Mouse (Mus musculus) kidney, embryonic 15.5 days (tissue): ENCODE results near the gene Dnajc22. TPM values are rescaled to one million over a fixed set of nuclear protein-coding genes. Genes with fewer than 3 reads are reported as not detected.
"Not testable (repeated sequence)": the region's sequence is repeated elsewhere in the genome, so short reads cannot be mapped to it uniquely, and the experiment has no call there.

Experiments
- ATAC-seq: fragments of 200-750 bp; cut with Nextera tagmentation; replicated peaks from 2 replicates; pipeline ENCODE4 v1.8.0; 2017; ENCODE audit warnings: moderate TSS enrichment; ENCODE audit not compliant: low FRiP score
- H3K27ac ChIP-seq: fragments of 300-500 bp; sonication (generic); 2 replicates; pipeline ENCODE4 v1.5.1; 2015; ENCODE audit warnings: mild to moderate bottlenecking, inconsistent platforms
- H3K27me3 ChIP-seq: fragments of 300-500 bp; sonication (generic); 2 replicates; pipeline ENCODE4 v1.6.1; 2015; ENCODE audit warnings: inconsistent platforms
- H3K36me3 ChIP-seq: fragments of 300-500 bp; sonication (generic); 2 replicates; pipeline ENCODE4 v1.6.1; 2015; ENCODE audit warnings: inconsistent platforms
- H3K4me1 ChIP-seq: fragments of 300-500 bp; sonication (generic); 2 replicates; pipeline ENCODE4 v1.6.1; 2015; ENCODE audit warnings: inconsistent platforms
- H3K4me2 ChIP-seq: fragments of 300-500 bp; sonication (generic); 2 replicates; pipeline ENCODE4 v1.6.1; 2015; ENCODE audit warnings: moderate library complexity, mild to moderate bottlenecking, inconsistent platforms
- H3K4me3 ChIP-seq: fragments of 300-500 bp; sonication (generic); replicated peaks from 2 replicates; pipeline ENCODE4 v1.5.1; 2015; ENCODE audit warnings: mild to moderate bottlenecking, inconsistent platforms
- H3K9ac ChIP-seq: fragments of 300-500 bp; sonication (generic); 2 replicates; pipeline ENCODE4 v1.6.1; 2015; ENCODE audit warnings: mild to moderate bottlenecking, inconsistent platforms
- H3K9me3 ChIP-seq: fragments of 300-500 bp; sonication (generic); replicated peaks from 2 replicates; pipeline ENCODE4 v1.6.1; 2016; ENCODE audit warnings: inconsistent platforms
- WGBS: fragments of 180-500 bp; shearing (Covaris S2); methylation state at CpG from one replicate; pipeline ENCODE4 v1.1.7; 2015; ENCODE audit warnings: mixed read lengths; 5-methylcytosine and 5-hydroxymethylcytosine counted together
- polyA plus RNA-seq: library from polyadenylated mRNA; unstranded; fragments of >200 nt; fragmentation: Nextera tagmentation; extraction: Ambion mirVana; gene quantifications from 2 replicates; pipeline ENCODE4 v1.2.1, GENCODE M21; 2015

The Dnajc22 gene
- polyA plus RNA-seq, 1 experiment from 2014 or later = 8.8 TPM

DNA sequence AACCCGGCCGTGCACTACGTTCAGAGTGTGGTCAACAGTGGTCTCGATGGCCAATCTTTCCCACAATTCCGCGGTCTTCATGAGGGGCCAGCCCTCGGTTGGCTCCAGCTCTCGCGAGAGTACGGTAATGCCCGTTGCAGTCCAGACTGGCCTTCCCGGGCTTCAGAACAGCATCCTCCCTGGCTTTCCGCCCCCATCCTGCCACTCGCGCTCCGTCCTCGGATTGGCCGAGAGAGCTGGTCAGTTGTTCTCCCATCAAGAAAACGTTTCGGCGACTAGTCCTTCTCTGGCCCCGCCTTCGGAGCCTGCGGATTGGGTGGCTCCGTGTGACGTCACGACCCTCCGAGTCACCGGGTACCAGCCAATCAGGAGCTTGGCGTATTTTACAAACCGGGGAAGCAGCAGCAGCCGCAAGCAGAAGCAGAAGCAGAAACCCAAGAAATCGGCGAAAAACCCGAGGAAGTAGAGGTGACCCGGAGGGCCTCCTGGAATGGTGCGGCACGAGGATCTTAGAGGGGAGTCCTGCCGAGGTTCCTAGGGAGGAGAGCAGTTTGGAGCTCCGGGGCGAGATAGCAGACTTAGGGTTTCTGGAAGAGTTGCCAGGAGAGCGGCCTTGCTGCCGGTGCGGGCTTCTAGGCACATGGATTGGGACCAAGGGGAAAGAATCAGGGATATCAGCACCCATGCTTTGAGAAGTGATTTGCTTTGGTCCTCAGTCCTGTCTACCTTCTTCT lies 18.2 kb upstream of the Dnajc22 start:
- H3K9me3 ChIP-seq = no peaks in the 10 kb centered on the region
- peak overlapping the region; percentile 84 for H3K4me2 ChIP-seq
- WGBS = under 1% methylated on average over 44 of the region's 44 CpGs
- H3K36me3 ChIP-seq = peaks cover 25% of the 10 kb centered on the region
- H3K4me3 ChIP-seq = peak overlapping the region; percentile 80
- no peaks in the 10 kb centered on the region for H3K27me3 ChIP-seq
- peak; percentile 97 for ATAC-seq
- peak overlapping the region; percentile 74 for H3K9ac ChIP-seq
- H3K4me1 ChIP-seq = peaks cover 41% of the 10 kb centered on the region
- H3K27ac ChIP-seq = peak overlapping the region; percentile 99

DNA sequence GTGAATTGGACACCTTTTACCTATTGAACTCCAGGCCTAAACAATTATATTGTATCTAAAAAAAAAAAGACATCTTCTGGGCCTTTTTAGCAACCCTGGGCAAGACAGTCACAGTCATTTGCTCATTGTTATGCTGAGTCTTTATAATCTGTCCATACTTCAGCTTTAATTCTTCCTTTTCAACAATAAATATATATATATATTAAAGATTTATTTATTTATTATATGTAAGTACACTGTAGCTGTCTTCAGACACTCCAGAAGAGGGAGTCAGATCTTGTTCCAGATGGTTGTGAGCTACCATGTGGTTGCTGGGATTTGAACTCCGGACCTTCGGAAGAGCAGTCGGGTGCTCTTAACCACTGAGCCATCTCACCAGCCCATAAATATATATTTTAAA lies 17.0 kb upstream of the Dnajc22 start:
- 91% methylated on average over 3 of the region's 3 CpGs for WGBS
- not testable (repeated sequence) for H3K9me3 ChIP-seq, H3K27me3 ChIP-seq, H3K27ac ChIP-seq, ATAC-seq
- H3K4me1 ChIP-seq = peaks cover 41% of the 10 kb centered on the region
- peaks cover 36% of the 10 kb centered on the region for H3K36me3 ChIP-seq
- H3K4me3 ChIP-seq = peak overlapping the region; percentile 80
- H3K9ac ChIP-seq = peak overlapping the region; percentile 74
- H3K4me2 ChIP-seq = peak overlapping the region; percentile 84

- Histone ChIP-seq H3K27me3 (no peaks in the 10 kb centered on the region), H3K9me3 (no peaks in the 10 kb centered on the region), H3K4me3 (no peak overlapping the region), H3K9ac (peak overlapping the region; percentile 14; the same call in 1 of the 2 replicates), H3K4me1 (peaks cover 41% of the 10 kb centered on the region), H3K27ac (no peak overlapping the region), H3K4me2 (no peak overlapping the region), H3K36me3 (peaks cover 58% of the 10 kb centered on the region)
- no peak for ATAC-seq
- WGBS = 72% methylated on average over 15 of the region's 15 CpGs
Measured at GRCm38 (mm10) chr15:99078181-99078910, 14.6 kb upstream of the Dnajc22 start.

GRCm38 (mm10) chr15:99079804-99080203 lies 13.2 kb upstream of the Dnajc22 start:
- no peak for ATAC-seq
- Histone ChIP-seq H3K27ac (no peak overlapping the region), H3K4me1 (peaks cover 46% of the 10 kb centered on the region), H3K27me3 (peaks cover 7% of the 10 kb centered on the region), H3K36me3 (peaks cover 58% of the 10 kb centered on the region), H3K4me3 (no peak overlapping the region), H3K9ac (no peak overlapping the region), H3K4me2 (no peak overlapping the region), H3K9me3 (no peaks in the 10 kb centered on the region)
- WGBS = 93% methylated on average over 3 of the region's 3 CpGs

- WGBS = 92% methylated on average over 12 of the region's 12 CpGs
- peaks cover 28% of the 10 kb centered on the region for H3K4me1 ChIP-seq
- H3K36me3 ChIP-seq = peaks cover 49% of the 10 kb centered on the region
- peaks cover 32% of the 10 kb centered on the region for H3K27me3 ChIP-seq
- H3K9me3 ChIP-seq = no peaks in the 10 kb centered on the region
- H3K4me2 ChIP-seq = no peak overlapping the region
- H3K9ac ChIP-seq = no peak overlapping the region
- no peak for ATAC-seq
- H3K27ac ChIP-seq = no peak overlapping the region
- no peak overlapping the region for H3K4me3 ChIP-seq
Measured at GRCm38 (mm10) chr15:99082322-99082721, 10.6 kb upstream of the Dnajc22 start.

DNA sequence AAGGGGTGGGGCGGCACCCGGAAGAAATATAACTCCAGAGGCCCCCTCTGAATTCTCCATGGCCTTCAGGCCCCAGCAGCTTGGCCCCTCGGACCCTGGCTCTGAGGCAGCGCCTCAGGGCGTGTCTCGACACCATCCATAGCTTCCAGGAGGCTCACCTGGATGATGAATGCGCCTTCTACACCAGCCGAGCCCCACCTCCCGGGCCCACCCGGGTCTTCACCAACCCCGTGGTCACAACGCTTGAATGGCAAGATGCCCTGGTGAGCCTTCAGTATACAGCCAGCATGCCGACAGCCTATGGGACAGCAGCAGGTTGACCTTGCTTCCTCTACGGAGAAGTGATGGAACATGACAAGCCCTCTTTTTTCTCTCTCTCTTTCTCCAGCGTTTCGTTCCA lies 10.1 kb upstream of the Dnajc22 start:
- 85% methylated on average over 16 of the region's 16 CpGs for WGBS
- H3K4me2 ChIP-seq = no peak overlapping the region

DNA sequence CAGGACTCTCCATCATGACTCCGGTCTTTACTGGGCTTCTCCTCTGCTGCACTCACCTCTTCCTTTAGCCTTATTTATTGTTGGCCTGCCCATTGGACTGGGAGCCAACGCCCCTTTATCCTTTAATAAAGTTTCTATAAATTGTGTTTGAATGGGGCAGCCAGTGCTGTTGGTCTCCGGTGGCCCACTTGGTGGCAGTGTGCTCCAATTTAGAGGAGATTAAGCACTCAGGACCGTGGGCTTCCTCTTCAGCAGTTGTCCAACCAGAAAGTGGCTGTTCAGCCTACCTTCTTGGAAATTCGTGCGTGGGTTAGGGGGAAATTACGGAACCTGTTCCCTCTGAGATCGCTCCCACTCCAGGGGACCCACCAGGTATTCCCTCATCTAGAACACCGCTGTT lies 9.7 kb upstream of the Dnajc22 start:
- no peak for ATAC-seq
- Histone ChIP-seq H3K4me1 (peaks cover 29% of the 10 kb centered on the region), H3K27ac (no peak overlapping the region), H3K36me3 (peaks cover 40% of the 10 kb centered on the region), H3K4me2 (no peak overlapping the region), H3K9ac (no peak overlapping the region), H3K9me3 (no peaks in the 10 kb centered on the region), H3K27me3 (peaks cover 42% of the 10 kb centered on the region), H3K4me3 (no peak overlapping the region)
- 71% methylated on average over 9 of the region's 9 CpGs for WGBS

More for the DNA sequence above, 10.1 kb upstream of the Dnajc22 start:
- Histone ChIP-seq H3K4me1 (peaks cover 28% of the 10 kb centered on the region), H3K9me3 (no peaks in the 10 kb centered on the region), H3K27ac (no peak overlapping the region), H3K36me3 (peaks cover 43% of the 10 kb centered on the region), H3K4me3 (no peak overlapping the region), H3K9ac (no peak overlapping the region), H3K27me3 (peaks cover 38% of the 10 kb centered on the region)
- ATAC-seq = no peak

DNA sequence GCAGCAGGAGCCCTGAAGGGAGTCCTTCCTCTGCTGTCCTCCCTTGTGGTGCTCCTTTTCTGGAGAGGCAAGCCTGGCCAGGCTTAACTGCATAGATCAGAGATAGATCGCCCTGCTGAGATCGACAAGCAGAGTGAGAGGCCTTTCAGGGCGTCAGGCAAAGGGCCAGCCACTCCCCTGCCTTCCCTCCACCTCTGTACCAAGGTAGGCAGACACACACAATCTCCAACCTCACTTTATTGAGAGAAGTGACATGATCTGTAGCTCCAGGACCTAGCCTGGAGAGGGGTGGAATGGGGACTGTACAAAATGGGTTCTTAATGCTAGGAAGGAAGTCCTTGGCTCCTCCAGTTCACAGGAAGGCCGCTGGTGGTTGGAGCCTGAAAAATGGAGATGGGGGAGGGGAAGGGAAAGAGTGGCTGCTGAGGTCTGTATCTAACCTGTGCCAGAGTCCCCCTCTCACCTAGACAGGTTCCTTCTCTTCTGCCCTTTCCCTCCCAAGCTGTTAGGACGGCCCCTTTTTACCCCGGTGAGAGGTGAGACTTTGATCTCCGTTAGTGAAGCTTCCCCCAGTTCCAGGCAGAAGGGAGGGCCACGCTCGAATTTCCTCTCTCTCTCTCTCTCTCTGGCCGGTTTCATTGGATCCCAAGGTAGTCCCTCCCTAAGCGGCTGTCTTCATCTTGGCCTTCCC lies 9.0 kb upstream of the Dnajc22 start:
- H3K9ac ChIP-seq = no peak overlapping the region
- H3K4me3 ChIP-seq = peak overlapping the region; percentile 23; the same call in 1 of the 2 replicates
- peak overlapping the region; percentile 20; the same call in 1 of the 2 replicates for H3K27ac ChIP-seq
- peaks cover 49% of the 10 kb centered on the region for H3K27me3 ChIP-seq
- H3K4me2 ChIP-seq = peak overlapping the region; percentile 51
- 12% methylated on average over 11 of the region's 11 CpGs for WGBS
- peaks cover 34% of the 10 kb centered on the region for H3K36me3 ChIP-seq
- ATAC-seq = 0 out of 2 replicates have a peak, but pooled peaks have one; percentile 20
- H3K9me3 ChIP-seq = no peaks in the 10 kb centered on the region
- H3K4me1 ChIP-seq = peaks cover 32% of the 10 kb centered on the region

GRCm38 (mm10) chr15:99084618-99085017 lies 8.4 kb upstream of the Dnajc22 start:
- ATAC-seq = 0 out of 2 replicates have a peak, but pooled peaks have one; percentile 15
- Histone ChIP-seq H3K4me1 (peaks cover 37% of the 10 kb centered on the region), H3K9ac (no peak overlapping the region), H3K4me3 (peak overlapping the region; percentile 23; the same call in 1 of the 2 replicates), H3K4me2 (peak overlapping the region; percentile 51), H3K9me3 (no peaks in the 10 kb centered on the region), H3K27ac (0 out of 2 replicates have a peak overlapping the region, but pooled peaks have one; percentile 14), H3K36me3 (peaks cover 34% of the 10 kb centered on the region), H3K27me3 (peaks cover 55% of the 10 kb centered on the region)
- WGBS = 14% methylated on average over 19 of the region's 19 CpGs

GRCm38 (mm10) chr15:99085997-99086396 lies 7.0 kb upstream of the Dnajc22 start:
- Histone ChIP-seq H3K4me3 (no peak overlapping the region), H3K36me3 (peaks cover 22% of the 10 kb centered on the region), H3K27ac (no peak overlapping the region), H3K9ac (no peak overlapping the region), H3K27me3 (peaks cover 69% of the 10 kb centered on the region), H3K4me1 (peaks cover 42% of the 10 kb centered on the region), H3K9me3 (no peaks in the 10 kb centered on the region), H3K4me2 (no peak overlapping the region)
- no peak for ATAC-seq
- 80% methylated on average over 4 of the region's 4 CpGs for WGBS

DNA sequence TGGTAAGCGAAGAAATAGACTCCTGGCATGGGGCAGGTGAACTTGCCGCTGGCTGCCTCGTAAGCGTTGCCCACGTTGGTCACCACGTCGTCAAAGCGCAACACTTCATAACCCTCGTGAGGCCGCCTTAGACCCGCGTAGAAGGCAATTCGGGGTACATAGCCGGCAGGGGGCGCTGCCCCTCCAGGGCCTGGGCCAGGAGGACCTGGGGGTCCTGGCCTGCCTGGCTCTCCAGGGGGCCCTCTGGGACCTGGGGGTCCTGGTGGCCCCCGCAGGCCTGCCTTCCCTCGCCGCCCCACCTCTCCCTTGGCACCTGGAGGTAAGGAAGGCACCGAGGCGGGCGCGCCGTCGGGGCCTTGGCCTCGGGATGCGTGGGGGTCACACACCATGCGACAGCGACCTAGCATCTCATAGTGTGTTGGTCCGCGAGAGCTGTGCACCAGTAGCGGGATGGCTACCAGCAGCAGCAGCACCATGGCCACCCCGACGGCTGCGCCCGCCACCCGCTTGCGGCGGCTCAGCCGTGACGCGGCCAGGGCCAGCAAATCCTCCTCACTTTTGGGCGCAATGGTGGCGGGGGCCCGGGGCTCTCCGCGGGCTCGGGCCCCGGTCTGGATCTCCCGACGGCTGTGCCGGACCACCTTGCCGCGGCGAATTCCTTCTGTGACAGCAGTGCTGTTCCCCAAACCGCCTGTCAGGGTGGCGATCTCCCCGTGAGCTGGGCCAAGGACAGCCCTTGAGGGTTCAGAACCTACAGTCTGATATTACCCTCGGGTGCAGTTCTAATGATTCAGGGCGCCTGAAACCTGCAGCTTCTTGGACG lies 5.5 kb upstream of the Dnajc22 start, which contains the start of gene C1ql4:
TSS of gene C1ql4 (minus strand) at position 565 of the 823 bp plus-strand sequence.
- Histone ChIP-seq H3K9me3 (no peaks in the 10 kb centered on the region), H3K9ac (no peak within 1 kb of the TSS), H3K27ac (no peak within 1 kb of the TSS), H3K4me3 (peak within 1 kb of the TSS; percentile 34), H3K27me3 (peaks cover 84% of the 10 kb centered on the region), H3K4me2 (peak within 1 kb of the TSS; percentile 60), H3K4me1 (peaks cover 43% of the 10 kb centered on the region), H3K36me3 (peaks cover 8% of the 10 kb centered on the region)
- ATAC-seq = no peak
- 6% methylated on average over 60 of the region's 60 CpGs for WGBS
